Mouse (Mus musculus): Measurements from ENCODE around the gene Ganc. TPM values are rescaled to one million over a fixed set of nuclear protein-coding genes. Genes with fewer than 3 reads are reported as not detected.

The Ganc gene
- polyA plus RNA-seq, 1 experiment from 2014 or later, result 8.2 TPM

DNA sequence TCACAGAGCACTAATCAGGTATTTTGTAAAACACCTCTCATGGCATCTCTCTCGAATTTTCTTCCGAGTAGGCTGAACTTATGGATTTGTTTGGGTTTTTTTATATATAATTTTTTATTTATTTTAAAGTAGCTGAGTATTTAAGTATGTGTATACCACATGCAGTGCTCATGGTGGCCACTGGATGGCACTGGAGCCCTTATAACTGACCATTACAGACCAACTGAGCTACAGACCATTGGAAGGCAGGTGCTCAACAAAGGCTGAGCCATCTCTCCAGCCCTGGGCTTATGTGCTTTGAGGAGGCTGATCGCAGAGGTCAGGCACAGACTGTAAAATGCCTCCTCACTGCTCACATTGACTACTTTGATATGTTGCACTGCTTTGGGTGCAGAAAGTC is 74.9 kb downstream of the Ganc start:
- Histone ChIP-seq H3K9ac (no peak overlapping the region), H3K4me2 (no peak overlapping the region), H3K36me3 (no peaks in the 10 kb centered on the region), H3K9me3 (no peaks in the 10 kb centered on the region), H3K27me3 (no peaks in the 10 kb centered on the region), H3K4me3 (no peak overlapping the region), H3K27ac (replicated peaks) (no peak overlapping the region), H3K4me1 (replicated peaks) (no peaks in the 10 kb centered on the region)
- WGBS, result 65% methylated on average over 3 of the region's 3 CpGs
- ATAC-seq (ENCODE audit: low read depth), result no peak

- H3K9ac ChIP-seq, result no peak overlapping the region
- WGBS, result 82% methylated on average over 8 of the region's 8 CpGs
- ATAC-seq (ENCODE audit: low read depth), result no peak
These were observed 78.2 kb downstream of the Ganc start for GRCm38 (mm10) chr2:120481921-120482320.

DNA sequence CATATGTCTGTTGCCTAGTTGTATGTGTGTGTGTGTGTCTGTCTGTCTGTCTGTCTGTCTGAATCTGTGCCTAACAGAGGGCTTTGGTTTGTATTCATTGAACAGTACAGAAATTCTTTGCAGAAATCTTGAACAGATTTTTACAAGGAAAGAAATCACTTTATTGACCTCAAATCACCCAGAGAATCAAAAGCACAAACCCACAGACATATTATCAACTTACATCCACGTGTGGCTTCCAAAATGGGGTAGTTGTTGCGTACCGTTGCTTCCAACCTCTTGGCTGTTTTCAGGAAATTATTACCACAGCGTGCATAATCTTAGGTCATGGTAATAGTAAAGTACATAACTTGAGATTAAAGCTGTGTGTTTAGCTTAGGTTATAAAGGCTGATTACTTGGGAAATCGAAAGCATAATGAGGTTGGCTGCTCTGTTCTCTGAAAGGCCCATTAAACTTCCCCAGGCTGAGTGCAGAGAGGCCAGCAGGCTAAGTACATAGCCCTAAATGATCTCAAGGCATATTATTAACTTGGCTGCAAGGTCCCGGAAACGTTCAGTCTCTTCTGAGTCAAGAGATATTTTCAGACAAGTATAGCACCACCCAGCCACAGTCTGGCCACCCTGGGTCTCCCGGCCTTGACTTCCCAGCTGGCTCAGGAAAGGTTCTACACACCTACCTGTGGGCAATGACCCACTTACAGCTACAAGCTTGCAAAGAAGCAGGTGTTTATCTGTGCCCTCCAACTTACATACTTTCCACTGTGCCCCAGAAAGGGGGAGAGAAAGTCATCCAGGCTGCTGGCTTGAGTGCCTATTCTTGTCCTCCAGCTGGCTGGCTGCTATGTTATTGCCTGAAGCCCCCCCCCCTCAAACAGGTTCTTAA is 79.1 kb downstream of the Ganc start:
- H3K9ac ChIP-seq, result no peak overlapping the region
- no peaks in the 10 kb centered on the region for H3K36me3 ChIP-seq
- no peaks in the 10 kb centered on the region for H3K27me3 ChIP-seq
- H3K4me1 ChIP-seq (replicated peaks), result no peaks in the 10 kb centered on the region
- H3K27ac ChIP-seq (replicated peaks), result no peak overlapping the region
- H3K4me2 ChIP-seq, result no peak overlapping the region
- H3K9me3 ChIP-seq, result no peaks in the 10 kb centered on the region
- no peak for ATAC-seq (ENCODE audit: low read depth)
- WGBS, result 78% methylated on average over 8 of the region's 8 CpGs
- H3K4me3 ChIP-seq, result no peak overlapping the region

More at GRCm38 (mm10) chr2:120481921-120482320, 78.2 kb downstream of the Ganc start:
- Histone ChIP-seq H3K4me1 (replicated peaks) (no peaks in the 10 kb centered on the region), H3K27me3 (no peaks in the 10 kb centered on the region), H3K36me3 (no peaks in the 10 kb centered on the region), H3K4me3 (no peak overlapping the region), H3K9me3 (no peaks in the 10 kb centered on the region), H3K4me2 (no peak overlapping the region), H3K27ac (replicated peaks) (no peak overlapping the region)

DNA sequence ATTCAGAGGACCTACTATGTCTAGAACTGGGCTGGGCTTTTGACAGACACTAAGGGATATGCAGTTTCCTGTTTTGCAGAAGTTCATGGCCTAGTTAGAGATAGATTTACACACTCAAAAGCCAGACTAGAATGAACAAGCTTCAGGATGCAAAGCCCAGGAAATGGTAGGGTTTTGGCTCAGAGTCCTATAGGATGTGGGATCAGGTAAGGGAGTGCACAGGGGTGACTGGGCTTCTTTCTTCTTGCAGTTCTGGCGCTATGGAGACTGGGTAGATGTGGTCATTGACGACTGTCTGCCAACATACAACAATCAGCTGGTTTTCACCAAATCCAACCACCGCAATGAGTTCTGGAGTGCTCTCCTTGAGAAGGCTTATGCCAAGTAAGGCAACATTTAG is 80.5 kb downstream of the Ganc start:
- WGBS, result 91% methylated on average over 3 of the region's 3 CpGs
- Histone ChIP-seq H3K36me3 (no peaks in the 10 kb centered on the region), H3K4me3 (no peak overlapping the region), H3K27ac (replicated peaks) (no peak overlapping the region), H3K9ac (no peak overlapping the region), H3K4me1 (replicated peaks) (no peaks in the 10 kb centered on the region), H3K4me2 (no peak overlapping the region), H3K27me3 (no peaks in the 10 kb centered on the region), H3K9me3 (no peaks in the 10 kb centered on the region)
- ATAC-seq (ENCODE audit: low read depth), result no peak

- Histone ChIP-seq H3K36me3 (no peaks in the 10 kb centered on the region), H3K4me1 (replicated peaks) (no peaks in the 10 kb centered on the region), H3K4me3 (no peak overlapping the region), H3K27ac (replicated peaks) (no peak overlapping the region), H3K4me2 (no peak overlapping the region), H3K9me3 (no peaks in the 10 kb centered on the region), H3K9ac (no peak overlapping the region), H3K27me3 (no peaks in the 10 kb centered on the region)
- ATAC-seq (ENCODE audit: low read depth), result no peak
- WGBS, result 76% methylated on average over 4 of the region's 4 CpGs
These were observed 89.6 kb downstream of the Ganc start for GRCm38 (mm10) chr2:120493254-120493653.

DNA sequence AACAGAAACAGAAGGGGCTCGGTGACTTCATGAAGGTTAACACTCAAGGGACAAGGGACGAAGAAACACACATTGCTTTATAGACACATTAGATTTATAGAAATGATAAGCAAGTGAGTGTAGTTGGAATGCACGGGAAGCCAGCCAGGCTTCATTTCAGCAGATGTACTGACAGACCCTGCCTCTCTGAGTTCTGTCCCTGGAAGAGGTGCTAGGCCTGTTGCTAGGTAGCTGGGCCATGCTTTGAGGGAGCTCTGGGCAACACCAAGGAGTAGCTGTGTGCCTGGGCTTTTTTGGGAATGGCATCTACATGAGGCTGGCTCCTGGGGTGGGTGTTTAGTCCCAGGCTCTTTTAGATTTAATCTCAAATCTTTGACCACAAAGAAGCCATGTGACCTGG is 92.8 kb downstream of the Ganc start:
- Histone ChIP-seq H3K4me2 (no peak overlapping the region), H3K4me3 (no peak overlapping the region), H3K4me1 (replicated peaks) (peaks cover 6% of the 10 kb centered on the region; the same call in 1 of the 2 replicates), H3K27me3 (no peaks in the 10 kb centered on the region), H3K36me3 (no peaks in the 10 kb centered on the region), H3K27ac (replicated peaks) (no peak overlapping the region), H3K9me3 (no peaks in the 10 kb centered on the region), H3K9ac (no peak overlapping the region)
- 79% methylated on average over 3 of the region's 3 CpGs for WGBS
- no peak for ATAC-seq (ENCODE audit: low read depth)

DNA sequence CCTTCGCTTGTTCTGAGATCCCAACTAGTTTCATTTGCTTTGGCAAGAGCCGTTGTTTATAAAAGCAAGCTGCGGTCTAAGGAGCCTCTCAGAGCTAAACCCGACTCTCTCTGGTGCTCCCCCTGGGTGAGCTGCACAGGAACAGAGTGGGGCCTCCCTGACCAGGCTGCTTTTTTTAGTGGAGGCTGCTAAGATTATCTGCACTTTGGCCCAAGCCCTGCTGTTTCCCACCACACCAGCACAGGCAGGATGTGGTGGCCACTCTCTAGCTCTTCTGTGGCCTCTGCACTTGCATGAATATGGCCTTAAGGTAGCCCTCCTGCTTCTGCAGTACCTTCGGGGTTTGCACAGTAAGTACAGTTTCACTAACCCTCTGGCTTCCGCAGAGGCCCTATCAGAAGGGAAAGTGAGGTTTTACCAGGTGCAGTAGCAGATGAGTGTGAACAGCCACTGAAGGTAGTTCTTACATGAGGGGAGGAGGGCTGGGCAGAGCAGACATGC is 96.3 kb downstream of the Ganc start:
- WGBS, result 76% methylated on average over 6 of the region's 6 CpGs

DNA sequence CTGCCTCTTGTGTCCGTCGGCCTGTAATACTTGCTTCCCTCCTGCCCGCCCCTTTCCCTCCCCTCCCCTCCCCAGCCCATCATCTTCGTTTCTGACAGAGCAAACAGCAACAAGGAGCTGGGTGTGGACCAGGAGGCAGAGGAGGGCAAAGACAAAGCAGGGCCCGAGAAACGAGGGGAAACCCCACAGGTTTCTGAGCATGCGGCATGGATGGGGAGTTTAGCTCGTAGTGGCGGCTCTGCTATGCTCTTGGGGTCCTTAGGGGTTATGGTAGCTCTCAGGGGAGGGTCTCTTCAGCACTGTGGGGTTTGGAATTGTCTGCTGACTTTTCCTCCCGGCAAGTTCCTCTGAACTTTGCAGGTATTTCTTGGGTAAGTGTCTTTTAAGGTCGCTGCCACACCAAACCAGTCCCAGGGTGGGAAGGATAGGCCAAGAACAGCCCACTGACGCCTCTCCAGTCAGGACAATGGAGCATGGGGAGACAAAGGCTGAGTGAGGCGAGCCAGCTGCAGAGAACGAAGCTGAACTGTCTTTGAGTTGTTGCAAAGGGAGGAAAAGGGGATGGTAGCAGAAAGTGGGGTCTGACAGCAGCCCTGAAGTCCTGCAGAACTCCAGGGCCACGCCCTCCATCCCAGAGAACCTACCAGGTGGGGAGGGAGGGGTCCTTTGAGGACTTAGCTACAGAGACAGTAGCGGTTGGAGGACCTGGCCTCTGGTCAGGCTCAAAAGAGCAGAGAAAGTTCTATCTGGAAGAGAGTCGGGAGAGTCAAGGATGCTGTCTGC is 97.6 kb downstream of the Ganc start:
- Histone ChIP-seq H3K36me3 (peaks cover 26% of the 10 kb centered on the region), H3K4me2 (no peak overlapping the region), H3K27me3 (no peaks in the 10 kb centered on the region), H3K9ac (0 out of 2 replicates have a peak overlapping the region, but pooled peaks have one; percentile 12), H3K27ac (replicated peaks) (no peak overlapping the region), H3K9me3 (no peaks in the 10 kb centered on the region), H3K4me1 (replicated peaks) (peaks cover 17% of the 10 kb centered on the region; the same call in 1 of the 2 replicates), H3K4me3 (no peak overlapping the region)
- 43% methylated on average over 17 of the region's 17 CpGs for WGBS
- ATAC-seq (ENCODE audit: low read depth), result no peak

More for the DNA sequence above, 96.3 kb downstream of the Ganc start:
- no peaks in the 10 kb centered on the region for H3K27me3 ChIP-seq
- H3K9me3 ChIP-seq, result no peaks in the 10 kb centered on the region
- H3K27ac ChIP-seq (replicated peaks), result no peak overlapping the region
- peaks cover 17% of the 10 kb centered on the region; the same call in 1 of the 2 replicates for H3K4me1 ChIP-seq (replicated peaks)
- no peak overlapping the region for H3K4me3 ChIP-seq
- H3K36me3 ChIP-seq, result peaks cover 13% of the 10 kb centered on the region
- no peak overlapping the region for H3K9ac ChIP-seq
- no peak for ATAC-seq (ENCODE audit: low read depth)
- no peak overlapping the region for H3K4me2 ChIP-seq

GRCm38 (mm10) chr2:120501931-120502604 is 98.4 kb downstream of the Ganc start:
- WGBS, result 63% methylated on average over 13 of the region's 13 CpGs
- ATAC-seq (ENCODE audit: low read depth), result no peak
- Histone ChIP-seq H3K9me3 (no peaks in the 10 kb centered on the region), H3K27me3 (no peaks in the 10 kb centered on the region), H3K4me3 (no peak overlapping the region), H3K4me2 (no peak overlapping the region), H3K9ac (no peak overlapping the region), H3K27ac (replicated peaks) (no peak overlapping the region), H3K36me3 (peaks cover 29% of the 10 kb centered on the region), H3K4me1 (replicated peaks) (peaks cover 17% of the 10 kb centered on the region; the same call in 1 of the 2 replicates)

GRCm38 (mm10) chr2:120502605-120502990 is 98.9 kb downstream of the Ganc start:
- Histone ChIP-seq H3K27ac (replicated peaks) (no peak overlapping the region), H3K4me1 (replicated peaks) (peaks cover 17% of the 10 kb centered on the region; the same call in 1 of the 2 replicates), H3K9ac (no peak overlapping the region), H3K9me3 (no peaks in the 10 kb centered on the region), H3K27me3 (no peaks in the 10 kb centered on the region), H3K4me3 (no peak overlapping the region), H3K4me2 (no peak overlapping the region), H3K36me3 (peaks cover 29% of the 10 kb centered on the region)
- no peak for ATAC-seq (ENCODE audit: low read depth)
- 70% methylated on average over 3 of the region's 3 CpGs for WGBS

GRCm38 (mm10) chr2:120503094-120503493 is 99.4 kb downstream of the Ganc start:
- no peak overlapping the region for H3K4me2 ChIP-seq
- H3K4me3 ChIP-seq, result no peak overlapping the region
- ATAC-seq (ENCODE audit: low read depth), result no peak
- H3K9ac ChIP-seq, result no peak overlapping the region
- WGBS, result 94% methylated on average over 6 of the region's 6 CpGs
- peaks cover 17% of the 10 kb centered on the region; the same call in 1 of the 2 replicates for H3K4me1 ChIP-seq (replicated peaks)
- H3K27me3 ChIP-seq, result no peaks in the 10 kb centered on the region
- peaks cover 32% of the 10 kb centered on the region for H3K36me3 ChIP-seq
- no peaks in the 10 kb centered on the region for H3K9me3 ChIP-seq
- H3K27ac ChIP-seq (replicated peaks), result no peak overlapping the region
